Mouse (Mus musculus) ES-E14 (cell line): ENCODE results near the gene Hibadh.
"Not testable (repeated sequence)": the region's sequence is repeated elsewhere in the genome, so short reads cannot be mapped to it uniquely, and the experiment has no call there.

Source experiments
- CHD2 ChIP-seq: IDR thresholded peaks from 2 replicates; pipeline ENCODE4 v1.6.1; 2014; ENCODE audit warnings: mild to moderate bottlenecking, low read depth, low read length, inconsistent platforms
- HCFC1 ChIP-seq: IDR thresholded peaks from 2 replicates; pipeline ENCODE4 v1.6.1; 2012; ENCODE audit warnings: low read length, inconsistent platforms, borderline replicate concordance; ENCODE audit not compliant: insufficient read depth
- MAFK ChIP-seq: IDR thresholded peaks from 2 replicates; pipeline ENCODE4 v1.6.1; 2014; ENCODE audit warnings: mild to moderate bottlenecking, low read depth, low read length, inconsistent platforms; ENCODE audit not compliant: insufficient read depth
- ZC3H11A ChIP-seq: IDR thresholded peaks from 2 replicates; pipeline ENCODE4 v1.6.1; 2012; ENCODE audit warnings: low read depth, mild to moderate bottlenecking, inconsistent platforms, low read length, borderline replicate concordance

DNA sequence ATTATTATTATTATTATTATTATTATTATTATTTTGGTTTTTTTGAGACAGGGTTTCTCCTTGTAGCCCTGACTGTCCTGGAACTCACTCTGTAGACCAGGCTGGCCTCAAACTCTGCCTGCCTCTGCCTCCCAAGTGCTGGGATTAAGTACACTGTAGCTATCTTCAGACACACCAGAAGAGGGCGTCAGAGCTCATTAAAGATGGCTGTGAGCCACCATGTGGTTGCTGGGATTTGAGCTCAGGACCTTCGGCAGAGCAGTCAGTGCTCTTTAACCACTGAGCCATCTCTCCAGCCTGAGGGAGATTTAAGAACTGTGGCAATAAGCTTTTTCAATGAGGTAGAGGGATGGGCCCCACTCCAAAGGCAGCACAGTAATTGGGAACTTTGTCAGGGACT is 29.7 kb upstream of the Hibadh start:
- not testable (repeated sequence) for TF ChIP-seq MAFK, CHD2, HCFC1, ZC3H11A
